Mouse (Mus musculus): ENCODE data around the gene Runx1. TPM values are rescaled to one million over a fixed set of nuclear protein-coding genes. Genes with fewer than 3 reads are reported as not detected.

Gene Runx1
- polyA plus RNA-seq, 1 experiment from 2014 or later: 1.2 TPM

GRCm38 (mm10) chr16:92661757-92662156 lies 164.2 kb downstream of the Runx1 start:
- Histone ChIP-seq H3K27me3 (ENCODE audit: control insufficient read depth, insufficient read depth, low read length) (no peaks in the 10 kb centered on the region), H3K4me3 (ENCODE audit: low read depth, low read length) (no peak overlapping the region), H3K9ac (ENCODE audit: low read length) (no peak overlapping the region), H3K4me2 (ENCODE audit: low read depth) (no peak overlapping the region), H3K4me1 (ENCODE audit: control insufficient read depth, insufficient read depth, low read length) (no peaks in the 10 kb centered on the region), H3K36me3 (ENCODE audit: control insufficient read depth, insufficient read depth, low read length) (no peaks in the 10 kb centered on the region), H3K27ac (ENCODE audit: low read depth, low read length) (no peak overlapping the region), H3K9me3 (ENCODE audit: control insufficient read depth, low read length) (no peaks in the 10 kb centered on the region)
- ATAC-seq (ENCODE audit: insufficient read depth, low FRiP score, low TSS enrichment) (no peak), DNase-seq (ENCODE audit: low spot score) (no peak)
- WGBS: 81% methylated on average over 7 of the region's 7 CpGs

- Histone ChIP-seq H3K4me2 (ENCODE audit: low read depth) (no peak overlapping the region), H3K27me3 (ENCODE audit: control insufficient read depth, insufficient read depth, low read length) (no peaks in the 10 kb centered on the region), H3K9me3 (ENCODE audit: control insufficient read depth, low read length) (no peaks in the 10 kb centered on the region), H3K9ac (ENCODE audit: low read length) (no peak overlapping the region), H3K4me3 (ENCODE audit: low read depth, low read length) (no peak overlapping the region), H3K36me3 (ENCODE audit: control insufficient read depth, insufficient read depth, low read length) (no peaks in the 10 kb centered on the region), H3K4me1 (ENCODE audit: control insufficient read depth, insufficient read depth, low read length) (no peaks in the 10 kb centered on the region), H3K27ac (ENCODE audit: low read depth, low read length) (no peak overlapping the region)
- DNase-seq (ENCODE audit: low spot score) (no peak), ATAC-seq (ENCODE audit: insufficient read depth, low FRiP score, low TSS enrichment) (no peak)
- WGBS: 93% methylated on average over 5 of the region's 5 CpGs
Observed at GRCm38 (mm10) chr16:92656750-92657149, 169.2 kb downstream of the Runx1 start.

GRCm38 (mm10) chr16:92654294-92654950 lies 171.5 kb downstream of the Runx1 start:
- no peaks in the 10 kb centered on the region for H3K27me3 ChIP-seq (ENCODE audit: control insufficient read depth, insufficient read depth, low read length)
- no peaks in the 10 kb centered on the region for H3K36me3 ChIP-seq (ENCODE audit: control insufficient read depth, insufficient read depth, low read length)
- ATAC-seq (ENCODE audit: insufficient read depth, low FRiP score, low TSS enrichment) (no peak), DNase-seq (ENCODE audit: low spot score) (no peak)
- H3K4me3 ChIP-seq (ENCODE audit: low read depth, low read length): no peak overlapping the region
- H3K27ac ChIP-seq (ENCODE audit: low read depth, low read length): no peak overlapping the region
- no peaks in the 10 kb centered on the region for H3K4me1 ChIP-seq (ENCODE audit: control insufficient read depth, insufficient read depth, low read length)
- H3K9ac ChIP-seq (ENCODE audit: low read length): no peak overlapping the region
- 45% methylated on average over 5 of the region's 5 CpGs for WGBS
- H3K4me2 ChIP-seq (ENCODE audit: low read depth): no peak overlapping the region; the same call in 1 of the 2 replicates
- H3K9me3 ChIP-seq (ENCODE audit: control insufficient read depth, low read length): no peaks in the 10 kb centered on the region

- Histone ChIP-seq H3K4me2 (ENCODE audit: low read depth) (no peak overlapping the region; the same call in 1 of the 2 replicates), H3K4me3 (ENCODE audit: low read depth, low read length) (no peak overlapping the region), H3K4me1 (ENCODE audit: control insufficient read depth, insufficient read depth, low read length) (no peaks in the 10 kb centered on the region), H3K27me3 (ENCODE audit: control insufficient read depth, insufficient read depth, low read length) (no peaks in the 10 kb centered on the region), H3K27ac (ENCODE audit: low read depth, low read length) (no peak overlapping the region), H3K36me3 (ENCODE audit: control insufficient read depth, insufficient read depth, low read length) (no peaks in the 10 kb centered on the region), H3K9ac (ENCODE audit: low read length) (no peak overlapping the region), H3K9me3 (ENCODE audit: control insufficient read depth, low read length) (no peaks in the 10 kb centered on the region)
- ATAC-seq (ENCODE audit: insufficient read depth, low FRiP score, low TSS enrichment): no peak
- WGBS: 62% methylated on average over 5 of the region's 5 CpGs
- DNase-seq (ENCODE audit: low spot score): no peak
Observed at GRCm38 (mm10) chr16:92653816-92654215, 172.1 kb downstream of the Runx1 start.

- Histone ChIP-seq H3K27ac (ENCODE audit: low read depth, low read length) (no peak overlapping the region), H3K36me3 (ENCODE audit: control insufficient read depth, insufficient read depth, low read length) (no peaks in the 10 kb centered on the region), H3K4me1 (ENCODE audit: control insufficient read depth, insufficient read depth, low read length) (no peaks in the 10 kb centered on the region), H3K9me3 (ENCODE audit: control insufficient read depth, low read length) (no peaks in the 10 kb centered on the region), H3K9ac (ENCODE audit: low read length) (no peak overlapping the region), H3K4me2 (ENCODE audit: low read depth) (no peak overlapping the region), H3K27me3 (ENCODE audit: control insufficient read depth, insufficient read depth, low read length) (no peaks in the 10 kb centered on the region), H3K4me3 (ENCODE audit: low read depth, low read length) (no peak overlapping the region)
- DNase-seq (ENCODE audit: low spot score): no peak
- ATAC-seq (ENCODE audit: insufficient read depth, low FRiP score, low TSS enrichment): no peak
- 95% methylated on average over 3 of the region's 3 CpGs for WGBS
Observed at GRCm38 (mm10) chr16:92651256-92651655, 174.7 kb downstream of the Runx1 start.

GRCm38 (mm10) chr16:92646153-92646552 lies 179.8 kb downstream of the Runx1 start:
- H3K4me2 ChIP-seq (ENCODE audit: low read depth): no peak overlapping the region
- no peak overlapping the region for H3K9ac ChIP-seq (ENCODE audit: low read length)
- H3K27me3 ChIP-seq (ENCODE audit: control insufficient read depth, insufficient read depth, low read length): no peaks in the 10 kb centered on the region
- H3K36me3 ChIP-seq (ENCODE audit: control insufficient read depth, insufficient read depth, low read length): no peaks in the 10 kb centered on the region
- H3K4me3 ChIP-seq (ENCODE audit: low read depth, low read length): no peak overlapping the region
- no peaks in the 10 kb centered on the region for H3K9me3 ChIP-seq (ENCODE audit: control insufficient read depth, low read length)
- no peaks in the 10 kb centered on the region for H3K4me1 ChIP-seq (ENCODE audit: control insufficient read depth, insufficient read depth, low read length)
- H3K27ac ChIP-seq (ENCODE audit: low read depth, low read length): no peak overlapping the region
- ATAC-seq (ENCODE audit: insufficient read depth, low FRiP score, low TSS enrichment): no peak
- DNase-seq (ENCODE audit: low spot score): no peak
- 70% methylated on average over 13 of the region's 13 CpGs for WGBS

- H3K4me1 ChIP-seq (ENCODE audit: control insufficient read depth, insufficient read depth, low read length): no peaks in the 10 kb centered on the region
- ATAC-seq (ENCODE audit: insufficient read depth, low FRiP score, low TSS enrichment) (no peak), DNase-seq (ENCODE audit: low spot score) (no peak)
- H3K36me3 ChIP-seq (ENCODE audit: control insufficient read depth, insufficient read depth, low read length): no peaks in the 10 kb centered on the region
- H3K9ac ChIP-seq (ENCODE audit: low read length): no peak overlapping the region
- WGBS: 81% methylated on average over 22 of the region's 22 CpGs
- no peak overlapping the region for H3K4me3 ChIP-seq (ENCODE audit: low read depth, low read length)
- no peaks in the 10 kb centered on the region for H3K27me3 ChIP-seq (ENCODE audit: control insufficient read depth, insufficient read depth, low read length)
- no peaks in the 10 kb centered on the region for H3K9me3 ChIP-seq (ENCODE audit: control insufficient read depth, low read length)
- no peak overlapping the region for H3K4me2 ChIP-seq (ENCODE audit: low read depth)
- H3K27ac ChIP-seq (ENCODE audit: low read depth, low read length): no peak overlapping the region
Observed at GRCm38 (mm10) chr16:92645423-92646115, 180.4 kb downstream of the Runx1 start.

- H3K4me1 ChIP-seq (ENCODE audit: control insufficient read depth, insufficient read depth, low read length): no peaks in the 10 kb centered on the region
- 73% methylated on average over 15 of the region's 15 CpGs for WGBS
- H3K9ac ChIP-seq (ENCODE audit: low read length): 0 out of 2 replicates have a peak overlapping the region, but pooled peaks have one; percentile 15
- no peaks in the 10 kb centered on the region for H3K36me3 ChIP-seq (ENCODE audit: control insufficient read depth, insufficient read depth, low read length)
- no peak for DNase-seq (ENCODE audit: low spot score)
- H3K4me2 ChIP-seq (ENCODE audit: low read depth): no peak overlapping the region
- H3K27me3 ChIP-seq (ENCODE audit: control insufficient read depth, insufficient read depth, low read length): no peaks in the 10 kb centered on the region
- no peaks in the 10 kb centered on the region for H3K9me3 ChIP-seq (ENCODE audit: control insufficient read depth, low read length)
- no peak overlapping the region for H3K4me3 ChIP-seq (ENCODE audit: low read depth, low read length)
- no peak overlapping the region for H3K27ac ChIP-seq (ENCODE audit: low read depth, low read length)
- ATAC-seq (ENCODE audit: insufficient read depth, low FRiP score, low TSS enrichment): no peak
Observed at GRCm38 (mm10) chr16:92644718-92645422, 181.1 kb downstream of the Runx1 start.
